Mouse (Mus musculus): ENCODE data around the gene Ccl4. TPM values are rescaled to one million over a fixed set of nuclear protein-coding genes. Genes with fewer than 3 reads are reported as not detected.

Gene Ccl4
- polyA plus RNA-seq, 1 experiment from 2014 or later = not detected

GRCm38 (mm10) chr11:83703705-83704104 lies 41.3 kb downstream of the Ccl4 start, which contains the start of gene Wfdc17:
Wfdc17 (plus strand) TSS chr11:83703991.
- 62% methylated on average over 1 of the region's 1 CpGs for WGBS
- Histone ChIP-seq H3K36me3 (no peaks in the 10 kb centered on the region), H3K4me3 (no peak within 1 kb of the TSS), H3K4me1 (no peaks in the 10 kb centered on the region), H3K27ac (replicated peaks) (no peak within 1 kb of the TSS), H3K9me3 (replicated peaks) (no peaks in the 10 kb centered on the region), H3K27me3 (ENCODE audit: low read depth, poor library complexity, severe bottlenecking) (no peaks in the 10 kb centered on the region)
- no peak for DNase-seq (ENCODE audit: low spot score)

GRCm38 (mm10) chr11:83708715-83709114 lies 46.3 kb downstream of the Ccl4 start, which contains the start of gene Wfdc18:
Wfdc18 (plus strand) TSS chr11:83709015.
- no peaks in the 10 kb centered on the region for H3K4me1 ChIP-seq
- H3K36me3 ChIP-seq = no peaks in the 10 kb centered on the region
- no peak within 1 kb of the TSS for H3K27ac ChIP-seq (replicated peaks)
- no peaks in the 10 kb centered on the region for H3K27me3 ChIP-seq (ENCODE audit: low read depth, poor library complexity, severe bottlenecking)
- WGBS = 81% methylated on average over 4 of the region's 4 CpGs
- no peaks in the 10 kb centered on the region for H3K9me3 ChIP-seq (replicated peaks)
- H3K4me3 ChIP-seq = no peak within 1 kb of the TSS
- DNase-seq (ENCODE audit: low spot score) = no peak

GRCm38 (mm10) chr11:83709683-83710082 lies 47.3 kb downstream of the Ccl4 start:
- DNase-seq (ENCODE audit: low spot score) = no peak
- Histone ChIP-seq H3K36me3 (no peaks in the 10 kb centered on the region), H3K4me3 (no peak overlapping the region), H3K27ac (replicated peaks) (no peak overlapping the region), H3K9me3 (replicated peaks) (no peaks in the 10 kb centered on the region), H3K27me3 (ENCODE audit: low read depth, poor library complexity, severe bottlenecking) (no peaks in the 10 kb centered on the region), H3K4me1 (no peaks in the 10 kb centered on the region)
- 94% methylated on average over 5 of the region's 5 CpGs for WGBS

- no peak overlapping the region for H3K27ac ChIP-seq (replicated peaks)
- 71% methylated on average over 1 of the region's 1 CpGs for WGBS
- H3K27me3 ChIP-seq (ENCODE audit: low read depth, poor library complexity, severe bottlenecking) = no peaks in the 10 kb centered on the region
- no peak for DNase-seq (ENCODE audit: low spot score)
- no peaks in the 10 kb centered on the region for H3K36me3 ChIP-seq
- H3K4me1 ChIP-seq = no peaks in the 10 kb centered on the region
- no peak overlapping the region for H3K4me3 ChIP-seq
- no peaks in the 10 kb centered on the region for H3K9me3 ChIP-seq (replicated peaks)
Measured at GRCm38 (mm10) chr11:83712671-83713070, 50.3 kb downstream of the Ccl4 start.

- 73% methylated on average over 2 of the region's 2 CpGs for WGBS
- H3K27me3 ChIP-seq (ENCODE audit: low read depth, poor library complexity, severe bottlenecking) = no peaks in the 10 kb centered on the region
- no peaks in the 10 kb centered on the region for H3K4me1 ChIP-seq
- H3K4me3 ChIP-seq = no peak overlapping the region
- no peaks in the 10 kb centered on the region for H3K9me3 ChIP-seq (replicated peaks)
- H3K27ac ChIP-seq (replicated peaks) = no peak overlapping the region
- no peak for DNase-seq (ENCODE audit: low spot score)
- no peaks in the 10 kb centered on the region for H3K36me3 ChIP-seq
Measured at GRCm38 (mm10) chr11:83713925-83714324, 51.5 kb downstream of the Ccl4 start.

Other genes starting within 250 kb of the Ccl4 start
- 0.09 TPM in 1 of 2 replicates, not detected in the other for gene Gas2l2, start 233.1 kb upstream of the Ccl4 start, polyA plus RNA-seq (2016; fragmentation: Nextera tagmentation; extraction: Ambion mirVana)
- 0.54 TPM in 1 of 2 replicates, not detected in the other for gene 1700020L24Rik, start 224.9 kb upstream of the Ccl4 start, polyA plus RNA-seq (2016; fragmentation: Nextera tagmentation; extraction: Ambion mirVana)
- 1.2 and 1.6 TPM in 2 replicates for gene Mmp28, start 199.5 kb upstream of the Ccl4 start, polyA plus RNA-seq (2016; fragmentation: Nextera tagmentation; extraction: Ambion mirVana)
- 11.2 and 12.6 TPM in 2 replicates for gene Taf15, start 189.5 kb upstream of the Ccl4 start, polyA plus RNA-seq (2016; fragmentation: Nextera tagmentation; extraction: Ambion mirVana)
- not detected in 2 replicates for gene Heatr9, start 140.4 kb upstream of the Ccl4 start, polyA plus RNA-seq (2016; fragmentation: Nextera tagmentation; extraction: Ambion mirVana)
- not detected in 2 replicates for gene Ccl5, start 132.1 kb upstream of the Ccl4 start, polyA plus RNA-seq (2016; fragmentation: Nextera tagmentation; extraction: Ambion mirVana)
- 1.2 and 1.4 TPM in 2 replicates for gene Ccl9, start 83.9 kb upstream of the Ccl4 start, polyA plus RNA-seq (2016; fragmentation: Nextera tagmentation; extraction: Ambion mirVana)
- 1.7 and 2.1 TPM in 2 replicates for gene Ccl6, start 69.5 kb upstream of the Ccl4 start, polyA plus RNA-seq (2016; fragmentation: Nextera tagmentation; extraction: Ambion mirVana)
- gene Rpl9-ps1, start 17.0 kb upstream of the Ccl4 start, polyA plus RNA-seq (2016; fragmentation: Nextera tagmentation; extraction: Ambion mirVana) = not detected in 2 replicates
- 0.97 and 1.3 TPM in 2 replicates for gene Ccl3, start 13.2 kb upstream of the Ccl4 start, polyA plus RNA-seq (2016; fragmentation: Nextera tagmentation; extraction: Ambion mirVana)
- gene Wfdc17, start 41.4 kb downstream of the Ccl4 start, polyA plus RNA-seq (2016; fragmentation: Nextera tagmentation; extraction: Ambion mirVana) = not detected in 2 replicates
- gene Wfdc18, start 46.4 kb downstream of the Ccl4 start, polyA plus RNA-seq (2016; fragmentation: Nextera tagmentation; extraction: Ambion mirVana) = not detected in 2 replicates
- gene Wfdc21, start 84.4 kb downstream of the Ccl4 start, polyA plus RNA-seq (2016; fragmentation: Nextera tagmentation; extraction: Ambion mirVana) = not detected in 2 replicates
- gene Heatr6, start 91.1 kb downstream of the Ccl4 start, polyA plus RNA-seq (2016; fragmentation: Nextera tagmentation; extraction: Ambion mirVana) = 31.0 and 35.1 TPM in 2 replicates
- gene Hnf1b, start 187.5 kb downstream of the Ccl4 start, polyA plus RNA-seq (2016; fragmentation: Nextera tagmentation; extraction: Ambion mirVana) = not detected in 2 replicates

All from midbrain, embryonic 10.5 days (tissue).